Mouse (Mus musculus): ENCODE data around the gene Pxylp1.

The Pxylp1 gene

GRCm38 (mm10) chr9:96890756-96891155, 1.7 kb downstream of the Pxylp1 start:
- no peak for DNase-seq (ENCODE audit: low spot score)

GRCm38 (mm10) chr9:96890266-96890665, 2.2 kb downstream of the Pxylp1 start:
- DNase-seq (ENCODE audit: low spot score) = no peak

GRCm38 (mm10) chr9:96889345-96890021, 3.0 kb downstream of the Pxylp1 start:
- DNase-seq (ENCODE audit: low spot score) = peak; percentile 76

- no peak for DNase-seq (ENCODE audit: low spot score)
These were observed 3.6 kb downstream of the Pxylp1 start for GRCm38 (mm10) chr9:96888742-96889344.

- DNase-seq (ENCODE audit: low spot score) = no peak
These were observed 4.5 kb downstream of the Pxylp1 start for GRCm38 (mm10) chr9:96887954-96888353.

GRCm38 (mm10) chr9:96887492-96887891, 5.0 kb downstream of the Pxylp1 start:
- no peak for DNase-seq (ENCODE audit: low spot score)

GRCm38 (mm10) chr9:96885781-96886180, 6.7 kb downstream of the Pxylp1 start:
- DNase-seq (ENCODE audit: low spot score) = no peak

DNA sequence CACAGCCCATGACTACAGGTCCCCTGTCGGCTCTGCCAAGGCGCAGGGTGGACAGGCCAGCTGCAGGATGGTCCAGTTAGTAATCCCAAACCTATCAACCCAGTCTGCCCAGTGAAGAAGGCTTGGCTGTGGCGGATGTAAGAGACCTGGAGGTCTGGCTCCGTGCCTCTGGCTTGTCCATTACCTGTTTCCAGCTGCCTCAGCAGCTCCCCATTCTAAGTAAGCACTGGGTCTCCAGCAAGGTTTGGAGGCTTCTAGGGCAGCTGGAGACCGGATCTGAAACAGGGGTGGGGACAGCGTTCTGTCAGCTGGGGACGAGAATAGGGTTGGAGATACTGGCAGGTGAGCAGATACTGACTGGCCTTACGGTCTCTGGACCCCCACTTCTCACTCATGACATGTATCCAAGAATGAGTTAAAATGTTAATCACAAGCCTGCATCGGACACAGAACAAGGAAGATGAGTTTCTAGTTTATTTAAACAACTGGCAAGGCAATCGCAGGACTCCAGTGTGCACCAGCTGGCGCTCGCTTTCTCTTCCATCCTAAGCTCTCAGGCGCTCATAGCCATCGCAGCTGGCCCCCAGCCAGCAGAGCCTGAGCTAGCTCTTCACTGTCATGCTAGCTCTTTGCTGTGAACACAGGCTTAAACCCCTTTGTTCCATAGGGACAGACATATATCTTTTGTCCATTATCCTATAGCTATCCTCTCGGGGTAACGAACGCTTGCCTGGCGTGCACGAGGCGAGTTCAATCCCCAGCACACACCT, 9.8 kb downstream of the Pxylp1 start:
- DNase-seq (ENCODE audit: low spot score) = no peak

GRCm38 (mm10) chr9:96881901-96882300, 10.6 kb downstream of the Pxylp1 start:
- no peak for DNase-seq (ENCODE audit: low spot score)

GRCm38 (mm10) chr9:96879024-96879423, 13.4 kb downstream of the Pxylp1 start:
- DNase-seq (ENCODE audit: low spot score) = no peak

- DNase-seq (ENCODE audit: low spot score) = no peak
These were observed 14.0 kb downstream of the Pxylp1 start for GRCm38 (mm10) chr9:96878464-96878863.

- DNase-seq (ENCODE audit: low spot score) = no peak
These were observed 16.8 kb downstream of the Pxylp1 start for GRCm38 (mm10) chr9:96875704-96876103.

GRCm38 (mm10) chr9:96873082-96873481, 19.4 kb downstream of the Pxylp1 start:
- no peak for DNase-seq (ENCODE audit: low spot score)

- DNase-seq (ENCODE audit: low spot score) = no peak
These were observed 22.4 kb downstream of the Pxylp1 start for GRCm38 (mm10) chr9:96870104-96870503.

GRCm38 (mm10) chr9:96869542-96869941, 22.9 kb downstream of the Pxylp1 start:
- no peak for DNase-seq (ENCODE audit: low spot score)

GRCm38 (mm10) chr9:96868546-96868945, 23.9 kb downstream of the Pxylp1 start:
- DNase-seq (ENCODE audit: low spot score) = no peak

- no peak for DNase-seq (ENCODE audit: low spot score)
These were observed 25.3 kb downstream of the Pxylp1 start for GRCm38 (mm10) chr9:96867165-96867564.

DNA sequence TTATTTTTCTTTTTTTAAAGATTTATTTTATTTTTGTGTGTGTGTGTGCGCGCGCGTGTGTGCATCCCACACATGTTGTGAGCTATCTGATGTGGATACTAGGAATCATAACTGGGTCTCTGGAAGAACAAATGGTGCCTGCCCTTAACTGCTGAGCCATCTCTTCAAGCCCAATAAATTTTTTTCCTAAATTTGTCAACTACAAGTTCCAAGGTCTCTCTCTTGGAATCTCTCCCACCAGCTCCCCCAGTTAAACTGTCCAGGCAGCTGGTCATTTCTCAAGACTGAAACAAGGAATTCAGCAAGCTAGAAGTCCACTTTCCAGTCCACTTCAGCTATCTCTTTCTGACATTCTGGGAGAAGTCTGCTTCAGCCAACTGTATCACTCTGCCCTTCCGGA, 26.3 kb downstream of the Pxylp1 start:
- DNase-seq (ENCODE audit: low spot score) = no peak

- DNase-seq (ENCODE audit: low spot score) = no peak
These were observed 26.9 kb downstream of the Pxylp1 start for GRCm38 (mm10) chr9:96865473-96866050.

GRCm38 (mm10) chr9:96863539-96863938, 28.9 kb downstream of the Pxylp1 start:
- DNase-seq (ENCODE audit: low spot score) = no peak

GRCm38 (mm10) chr9:96862836-96863235, 29.6 kb downstream of the Pxylp1 start:
- no peak for DNase-seq (ENCODE audit: low spot score)

GRCm38 (mm10) chr9:96861092-96861487, 31.4 kb downstream of the Pxylp1 start:
- no peak for DNase-seq (ENCODE audit: low spot score)
